Mouse (Mus musculus): ENCODE results near the gene Zdhhc14.
A peak's percentile ranks its signal among the peaks of the same experiment; 100 is the strongest.

Zdhhc14 gene

GRCm38 (mm10) chr17:5675951-5676350, 183.6 kb downstream of the Zdhhc14 start:
- no peak for DNase-seq

GRCm38 (mm10) chr17:5679315-5679714, 187.0 kb downstream of the Zdhhc14 start:
- no peak for DNase-seq

- peak; percentile 20 to 30 for DNase-seq
Observed at GRCm38 (mm10) chr17:5685324-5685723, 193.0 kb downstream of the Zdhhc14 start.

- DNase-seq: no peak
Observed at GRCm38 (mm10) chr17:5687810-5688209, 195.5 kb downstream of the Zdhhc14 start.

- DNase-seq: no peak
Observed at GRCm38 (mm10) chr17:5688222-5688621, 195.9 kb downstream of the Zdhhc14 start.

GRCm38 (mm10) chr17:5688669-5689068, 196.3 kb downstream of the Zdhhc14 start:
- DNase-seq: no peak

- no peak for DNase-seq
Observed at GRCm38 (mm10) chr17:5690746-5691535, 198.6 kb downstream of the Zdhhc14 start.

GRCm38 (mm10) chr17:5692661-5693060, 200.3 kb downstream of the Zdhhc14 start:
- DNase-seq: no peak

- DNase-seq: no peak
Observed at GRCm38 (mm10) chr17:5693256-5693655, 200.9 kb downstream of the Zdhhc14 start.

GRCm38 (mm10) chr17:5698447-5699096, 206.2 kb downstream of the Zdhhc14 start:
- DNase-seq: peak; percentile 62 to 64

GRCm38 (mm10) chr17:5710320-5711104, 218.2 kb downstream of the Zdhhc14 start:
- DNase-seq: no peak

GRCm38 (mm10) chr17:5711861-5712260, 219.5 kb downstream of the Zdhhc14 start:
- DNase-seq: no peak

- DNase-seq: no peak
Observed at GRCm38 (mm10) chr17:5713141-5713540, 220.8 kb downstream of the Zdhhc14 start.

GRCm38 (mm10) chr17:5716912-5717311, 224.6 kb downstream of the Zdhhc14 start:
- no peak for DNase-seq

GRCm38 (mm10) chr17:5718768-5719387, 226.5 kb downstream of the Zdhhc14 start:
- DNase-seq: no peak

- DNase-seq: no peak
Observed at GRCm38 (mm10) chr17:5722802-5723201, 230.4 kb downstream of the Zdhhc14 start.

- DNase-seq: no peak
Observed at GRCm38 (mm10) chr17:5723601-5724189, 231.3 kb downstream of the Zdhhc14 start.

GRCm38 (mm10) chr17:5729587-5730125, 237.3 kb downstream of the Zdhhc14 start:
- DNase-seq: no peak

- DNase-seq: no peak
Observed at GRCm38 (mm10) chr17:5730538-5730937, 238.2 kb downstream of the Zdhhc14 start.

GRCm38 (mm10) chr17:5733400-5733799, 241.0 kb downstream of the Zdhhc14 start:
- DNase-seq: peak; percentile 24 to 66

GRCm38 (mm10) chr17:5741061-5741460, 248.7 kb downstream of the Zdhhc14 start:
- peak in 1 of 2 experiments; percentile 15 for DNase-seq

GRCm38 (mm10) chr17:5744016-5744415, 251.7 kb downstream of the Zdhhc14 start:
- no peak for DNase-seq

All from kidney, adult 8-10 months (tissue).